Mouse (Mus musculus): ENCODE data around the gene Il17rd. TPM values are rescaled to one million over a fixed set of nuclear protein-coding genes. Genes with fewer than 3 reads are reported as not detected.
A peak's percentile ranks its signal among the peaks of the same experiment; 100 is the strongest.

Il17rd gene
- total and polyA plus RNA-seq, 2 experiments from 2014 or later = 2.8 to 10.6 TPM

DNA sequence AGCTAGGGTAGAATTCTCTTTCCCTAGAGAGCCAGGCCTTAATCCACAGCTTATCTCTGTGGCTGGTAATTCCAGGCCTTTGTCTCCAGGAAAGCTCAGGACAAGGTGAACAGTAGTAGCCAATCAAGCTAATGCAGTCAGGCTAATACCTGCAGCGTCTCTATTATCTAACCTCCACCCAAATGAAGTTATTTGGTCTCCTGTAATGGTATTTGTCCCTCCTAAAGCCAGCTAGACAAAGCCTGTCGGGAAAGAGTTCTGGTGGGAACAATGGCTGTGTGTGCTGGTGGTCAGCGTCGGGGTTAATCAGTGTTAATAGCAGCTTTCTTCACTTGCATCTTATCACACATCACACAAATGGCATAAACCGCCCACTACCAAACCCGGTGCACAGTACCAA lies 32.8 kb upstream of the Il17rd start:
- ATAC-seq (no peak), DNase-seq (ENCODE audit: low spot score) (no peak)
- H3K9ac ChIP-seq (replicated peaks; ENCODE audit: low read length) = no peak overlapping the region
- H3K36me3 ChIP-seq (ENCODE audit: insufficient read depth, low read length) = no peaks in the 10 kb centered on the region
- TF ChIP-seq CTCF (IDR thresholded peaks at IDR 0.05; ENCODE audit: low read depth) = no peak
- no peak overlapping the region for H3K27ac ChIP-seq
- H3K4me2 ChIP-seq (ENCODE audit: low read depth, low read length) = no peak overlapping the region
- H3K4me3 ChIP-seq (ENCODE audit: low read length) = no peak overlapping the region
- no peaks in the 10 kb centered on the region for H3K27me3 ChIP-seq (ENCODE audit: insufficient read depth, low read length)
- H3K9me3 ChIP-seq (ENCODE audit: low read length) = no peaks in the 10 kb centered on the region
- 28% methylated on average over 6 of the region's 6 CpGs for WGBS
- no peaks in the 10 kb centered on the region for H3K4me1 ChIP-seq (ENCODE audit: insufficient read depth, low read length)

DNA sequence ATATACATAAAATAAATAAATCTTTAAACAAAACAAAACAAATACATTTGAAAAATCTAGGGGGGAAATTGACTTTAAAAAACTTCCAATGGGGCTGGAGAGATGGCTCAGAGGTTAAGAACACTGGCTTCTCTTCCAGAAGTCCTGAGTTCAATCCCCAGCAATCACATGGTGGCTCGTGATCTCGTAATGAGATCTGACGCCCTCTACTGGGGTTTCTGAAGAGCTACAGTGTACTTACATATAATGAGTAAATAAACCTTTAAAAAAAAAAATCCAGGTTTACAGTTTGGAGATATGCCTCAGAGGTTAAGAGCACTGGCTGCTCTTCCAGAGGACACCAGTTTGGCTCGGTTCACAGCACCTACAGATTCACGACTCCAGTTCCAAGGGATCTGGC lies 27.2 kb upstream of the Il17rd start:
- no peak for DNase-seq (ENCODE audit: low spot score)
- TF ChIP-seq CTCF (IDR thresholded peaks at IDR 0.05; ENCODE audit: low read depth) = no peak
- Histone ChIP-seq H3K9me3 (ENCODE audit: low read length) (no peaks in the 10 kb centered on the region), H3K4me2 (ENCODE audit: low read depth, low read length) (no peak overlapping the region), H3K27me3 (ENCODE audit: insufficient read depth, low read length) (no peaks in the 10 kb centered on the region), H3K36me3 (ENCODE audit: insufficient read depth, low read length) (no peaks in the 10 kb centered on the region), H3K4me1 (ENCODE audit: insufficient read depth, low read length) (no peaks in the 10 kb centered on the region), H3K9ac (replicated peaks; ENCODE audit: low read length) (no peak overlapping the region), H3K4me3 (ENCODE audit: low read length) (no peak overlapping the region), H3K27ac (no peak overlapping the region)
- no peak for ATAC-seq
- 85% methylated on average over 5 of the region's 5 CpGs for WGBS

DNA sequence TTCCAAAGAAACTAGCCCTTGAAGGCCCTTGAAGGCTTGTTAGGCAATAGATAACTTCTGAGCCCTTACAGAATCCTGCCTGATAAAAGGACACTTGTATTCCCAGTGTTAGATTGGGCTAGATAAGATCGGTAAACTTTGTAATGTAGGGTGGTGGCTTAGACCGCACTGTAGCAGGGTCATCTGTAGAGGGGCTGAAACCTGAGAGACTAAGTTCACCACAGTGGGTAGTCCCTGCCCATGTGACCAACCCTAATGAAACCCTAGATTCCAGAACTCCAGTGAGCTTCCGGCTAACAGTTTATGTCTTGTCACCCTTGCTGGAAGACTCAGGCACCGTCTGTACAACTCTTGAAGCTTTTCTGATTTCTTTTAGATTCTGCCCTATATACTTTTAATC lies 25.1 kb upstream of the Il17rd start:
- DNase-seq (ENCODE audit: low spot score) (no peak), ATAC-seq (no peak)
- Histone ChIP-seq H3K27me3 (ENCODE audit: insufficient read depth, low read length) (no peaks in the 10 kb centered on the region), H3K4me3 (ENCODE audit: low read length) (no peak overlapping the region), H3K36me3 (ENCODE audit: insufficient read depth, low read length) (no peaks in the 10 kb centered on the region), H3K9me3 (ENCODE audit: low read length) (no peaks in the 10 kb centered on the region), H3K27ac (no peak overlapping the region), H3K4me1 (ENCODE audit: insufficient read depth, low read length) (no peaks in the 10 kb centered on the region), H3K4me2 (ENCODE audit: low read depth, low read length) (no peak overlapping the region), H3K9ac (replicated peaks; ENCODE audit: low read length) (no peak overlapping the region)
- WGBS = 78% methylated on average over 4 of the region's 4 CpGs
- no peak for TF ChIP-seq CTCF (IDR thresholded peaks at IDR 0.05; ENCODE audit: low read depth)

DNA sequence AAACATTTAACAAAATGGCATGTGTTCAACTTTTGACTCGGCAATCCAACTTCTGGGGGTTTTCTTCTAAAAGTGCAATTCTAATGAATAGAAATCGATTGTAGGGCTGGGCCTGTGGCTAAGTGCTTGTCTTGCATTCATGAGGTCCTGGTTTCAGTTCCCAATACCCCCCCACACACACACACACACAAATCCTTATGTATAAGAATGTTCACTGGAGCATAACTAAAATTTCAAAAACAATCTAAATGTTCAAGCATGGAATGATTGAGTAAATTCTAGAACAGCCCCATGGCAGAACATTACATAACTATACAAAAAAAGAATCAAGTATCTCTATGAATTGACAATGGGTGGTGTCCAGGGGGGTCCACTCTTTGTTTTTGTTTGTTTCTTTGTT lies 20.8 kb upstream of the Il17rd start:
- DNase-seq (ENCODE audit: low spot score) (no peak), ATAC-seq (no peak)
- no peak overlapping the region for H3K4me2 ChIP-seq (ENCODE audit: low read depth, low read length)
- no peaks in the 10 kb centered on the region for H3K27me3 ChIP-seq (ENCODE audit: insufficient read depth, low read length)
- no peak overlapping the region for H3K4me3 ChIP-seq (ENCODE audit: low read length)
- no peak overlapping the region for H3K9ac ChIP-seq (replicated peaks; ENCODE audit: low read length)
- no peaks in the 10 kb centered on the region for H3K9me3 ChIP-seq (ENCODE audit: low read length)
- no peak overlapping the region for H3K27ac ChIP-seq
- no peak for TF ChIP-seq CTCF (IDR thresholded peaks at IDR 0.05; ENCODE audit: low read depth)
- H3K4me1 ChIP-seq (ENCODE audit: insufficient read depth, low read length) = no peaks in the 10 kb centered on the region
- WGBS = 88% methylated on average over 2 of the region's 2 CpGs
- H3K36me3 ChIP-seq (ENCODE audit: insufficient read depth, low read length) = no peaks in the 10 kb centered on the region

DNA sequence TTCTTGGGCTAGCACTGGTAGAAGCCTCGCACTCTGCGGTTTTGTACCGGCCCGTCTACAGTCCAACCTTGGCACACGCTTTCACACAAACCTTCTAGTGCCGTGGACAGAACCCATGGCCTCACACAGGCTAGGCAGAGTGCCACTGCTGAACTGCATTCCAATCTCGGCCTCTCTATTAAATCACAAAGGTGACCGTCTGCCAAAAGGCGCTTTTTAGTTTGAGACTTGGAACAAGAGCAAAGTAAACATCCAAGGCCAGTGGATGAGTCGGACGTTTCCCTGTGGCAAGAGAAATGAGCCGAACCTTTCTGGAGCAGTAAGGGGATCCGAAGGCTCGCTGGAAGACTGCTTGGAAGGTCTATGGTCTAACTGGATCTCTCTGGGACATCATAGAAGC lies 18.9 kb upstream of the Il17rd start:
- Histone ChIP-seq H3K36me3 (ENCODE audit: insufficient read depth, low read length) (no peaks in the 10 kb centered on the region), H3K27me3 (ENCODE audit: insufficient read depth, low read length) (no peaks in the 10 kb centered on the region), H3K4me3 (ENCODE audit: low read length) (no peak overlapping the region), H3K9me3 (ENCODE audit: low read length) (no peaks in the 10 kb centered on the region), H3K4me2 (ENCODE audit: low read depth, low read length) (no peak overlapping the region), H3K4me1 (ENCODE audit: insufficient read depth, low read length) (no peaks in the 10 kb centered on the region), H3K9ac (replicated peaks; ENCODE audit: low read length) (no peak overlapping the region), H3K27ac (no peak overlapping the region)
- ATAC-seq (no peak), DNase-seq (ENCODE audit: low spot score) (no peak)
- WGBS = 77% methylated on average over 14 of the region's 14 CpGs
- TF ChIP-seq CTCF (IDR thresholded peaks at IDR 0.05; ENCODE audit: low read depth) = no peak

DNA sequence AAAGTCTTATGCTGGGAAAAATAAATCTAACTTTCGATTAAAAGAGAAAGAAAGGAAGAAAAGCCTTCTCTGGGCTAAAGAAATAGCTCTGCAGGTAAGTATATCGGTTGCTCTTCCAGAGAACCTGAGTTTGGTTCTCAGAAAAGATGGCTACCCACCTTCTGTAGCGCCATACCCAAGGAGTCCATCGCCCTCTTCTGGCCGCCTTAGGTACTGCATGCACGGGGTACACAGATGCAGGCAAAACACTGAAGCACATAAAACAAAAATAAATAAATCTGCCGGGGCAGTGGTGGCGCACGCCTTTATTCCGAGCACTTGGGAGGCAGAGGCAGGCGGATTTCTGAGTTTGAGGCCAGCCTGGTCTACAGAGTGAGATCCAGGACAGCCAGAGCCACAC lies 15.9 kb upstream of the Il17rd start:
- ATAC-seq = no peak
- peak; percentile 77 for TF ChIP-seq CTCF (IDR thresholded peaks at IDR 0.05; ENCODE audit: low read depth)
- 49% methylated on average over 11 of the region's 11 CpGs for WGBS

DNA sequence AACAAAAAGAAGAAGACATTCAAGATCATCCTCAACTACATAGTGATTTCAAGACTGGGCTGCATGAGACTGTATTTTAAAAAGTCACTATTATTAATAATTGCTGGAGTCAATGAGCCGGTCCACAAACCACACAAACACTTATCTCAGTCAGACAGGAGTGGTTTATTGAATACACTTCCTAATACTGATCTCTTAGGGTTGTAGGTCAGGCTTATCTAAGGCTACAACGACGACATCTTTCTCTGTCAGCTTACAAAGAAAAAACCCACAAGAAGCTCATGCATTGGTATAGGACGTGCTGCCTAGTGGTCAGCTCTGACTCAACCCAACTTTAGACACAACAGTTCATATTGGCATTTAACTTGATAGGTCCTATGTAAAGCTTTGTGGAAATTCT lies 14.1 kb upstream of the Il17rd start:
- Histone ChIP-seq H3K4me1 (ENCODE audit: insufficient read depth, low read length) (no peaks in the 10 kb centered on the region), H3K4me2 (ENCODE audit: low read depth, low read length) (no peak overlapping the region), H3K36me3 (ENCODE audit: insufficient read depth, low read length) (no peaks in the 10 kb centered on the region), H3K27ac (no peak overlapping the region), H3K9me3 (ENCODE audit: low read length) (no peaks in the 10 kb centered on the region), H3K27me3 (ENCODE audit: insufficient read depth, low read length) (no peaks in the 10 kb centered on the region), H3K4me3 (ENCODE audit: low read length) (no peak overlapping the region), H3K9ac (replicated peaks; ENCODE audit: low read length) (no peak overlapping the region)
- TF ChIP-seq CTCF (IDR thresholded peaks at IDR 0.05; ENCODE audit: low read depth) = no peak
- ATAC-seq (no peak), DNase-seq (ENCODE audit: low spot score) (no peak)
- 87% methylated on average over 4 of the region's 4 CpGs for WGBS

More for the DNA sequence above, 15.9 kb upstream of the Il17rd start:
- Histone ChIP-seq H3K27ac (no peak overlapping the region), H3K9me3 (ENCODE audit: low read length) (no peaks in the 10 kb centered on the region), H3K27me3 (ENCODE audit: insufficient read depth, low read length) (no peaks in the 10 kb centered on the region), H3K4me1 (ENCODE audit: insufficient read depth, low read length) (no peaks in the 10 kb centered on the region), H3K4me2 (ENCODE audit: low read depth, low read length) (no peak overlapping the region), H3K4me3 (ENCODE audit: low read length) (no peak overlapping the region), H3K36me3 (ENCODE audit: insufficient read depth, low read length) (no peaks in the 10 kb centered on the region), H3K9ac (replicated peaks; ENCODE audit: low read length) (no peak overlapping the region)
- peak; percentile 56 for DNase-seq (ENCODE audit: low spot score)
